Mouse (Mus musculus): Measurements from ENCODE around the gene Kcnj8. TPM values are rescaled to one million over a fixed set of nuclear protein-coding genes. Genes with fewer than 3 reads are reported as not detected.
"Not testable (repeated sequence)": the region's sequence is repeated elsewhere in the genome, so short reads cannot be mapped to it uniquely, and the experiment has no call there.

The Kcnj8 gene
- polyA plus RNA-seq, 1 experiment from 2014 or later: 8.4 TPM

DNA sequence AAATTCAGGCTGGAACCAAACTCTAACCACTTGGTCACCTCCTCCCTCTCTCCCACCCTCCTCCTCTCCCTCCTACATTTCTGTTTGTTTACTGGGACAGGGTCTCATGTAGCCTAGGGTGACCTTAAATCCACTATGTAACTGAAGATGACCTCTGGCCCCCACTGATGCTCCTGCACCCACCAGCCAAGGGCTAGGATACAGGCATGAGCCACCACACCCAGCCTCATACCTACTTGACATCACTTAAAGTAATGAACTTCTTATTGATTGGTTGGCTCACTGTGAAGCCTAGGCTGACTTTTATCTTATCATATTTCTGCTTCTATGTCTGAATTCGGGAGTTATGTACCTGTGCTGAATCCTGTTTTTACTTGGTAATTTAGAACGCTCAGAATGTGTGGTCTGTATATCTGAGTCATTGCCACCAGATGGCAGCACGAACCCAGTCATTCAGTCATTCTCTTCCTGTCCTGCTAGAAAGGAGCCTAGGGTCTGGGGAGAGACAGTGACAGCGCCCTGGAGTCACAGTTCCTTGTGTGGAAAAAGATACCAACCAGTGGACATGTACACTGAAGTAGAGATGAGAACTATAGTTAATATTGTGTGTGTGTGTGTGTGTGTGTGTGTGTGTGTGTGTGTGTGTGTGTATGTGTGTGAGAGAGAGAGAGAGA is 46.6 kb downstream of the Kcnj8 start:
- peak; percentile 67 for ATAC-seq (ENCODE audit: low FRiP score, low read depth)
- H3K27me3 ChIP-seq (replicated peaks): no peaks in the 10 kb centered on the region
- H3K9ac ChIP-seq: 0 out of 2 replicates have a peak overlapping the region, but pooled peaks have one; percentile 13
- no peak overlapping the region for H3K4me2 ChIP-seq (replicated peaks)
- H3K27ac ChIP-seq: no peak overlapping the region
- H3K9me3 ChIP-seq: no peaks in the 10 kb centered on the region
- H3K36me3 ChIP-seq: no peaks in the 10 kb centered on the region
- WGBS: 13% methylated on average over 4 of the region's 4 CpGs
- no peak overlapping the region for H3K4me3 ChIP-seq
- no peaks in the 10 kb centered on the region for H3K4me1 ChIP-seq

DNA sequence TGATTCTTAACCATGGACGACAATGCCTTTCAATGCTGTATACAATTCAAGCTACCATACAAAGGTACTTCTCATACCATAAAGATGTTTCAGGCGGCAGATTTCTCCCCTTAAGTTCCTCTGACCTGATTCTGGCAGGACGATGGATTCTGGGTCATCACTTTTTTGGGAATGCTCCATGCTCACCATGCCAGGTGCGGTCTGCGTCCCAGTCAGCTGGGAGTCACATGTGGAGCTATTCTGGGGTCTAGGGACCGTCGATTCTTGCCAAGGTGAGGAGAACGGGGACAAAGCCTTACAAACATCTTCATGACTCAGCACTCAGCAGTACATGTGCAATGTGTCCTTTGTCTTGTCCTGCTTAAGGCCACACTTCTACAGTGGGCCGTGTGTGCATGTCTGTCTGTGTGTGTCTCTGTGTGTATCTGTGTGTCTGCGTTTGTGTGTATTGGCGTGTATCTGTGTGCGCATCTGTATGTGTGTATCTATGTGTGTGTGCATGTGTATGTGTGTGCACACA is 49.8 kb downstream of the Kcnj8 start:
- WGBS: 87% methylated on average over 12 of the region's 12 CpGs
- no peak for ATAC-seq (ENCODE audit: low FRiP score, low read depth)
- H3K4me2 ChIP-seq (replicated peaks): no peak overlapping the region
- no peaks in the 10 kb centered on the region for H3K36me3 ChIP-seq
- H3K27me3 ChIP-seq (replicated peaks): no peaks in the 10 kb centered on the region
- no peaks in the 10 kb centered on the region for H3K4me1 ChIP-seq
- H3K9me3 ChIP-seq: no peaks in the 10 kb centered on the region
- H3K9ac ChIP-seq: no peak overlapping the region
- no peak overlapping the region for H3K27ac ChIP-seq
- H3K4me3 ChIP-seq: no peak overlapping the region

DNA sequence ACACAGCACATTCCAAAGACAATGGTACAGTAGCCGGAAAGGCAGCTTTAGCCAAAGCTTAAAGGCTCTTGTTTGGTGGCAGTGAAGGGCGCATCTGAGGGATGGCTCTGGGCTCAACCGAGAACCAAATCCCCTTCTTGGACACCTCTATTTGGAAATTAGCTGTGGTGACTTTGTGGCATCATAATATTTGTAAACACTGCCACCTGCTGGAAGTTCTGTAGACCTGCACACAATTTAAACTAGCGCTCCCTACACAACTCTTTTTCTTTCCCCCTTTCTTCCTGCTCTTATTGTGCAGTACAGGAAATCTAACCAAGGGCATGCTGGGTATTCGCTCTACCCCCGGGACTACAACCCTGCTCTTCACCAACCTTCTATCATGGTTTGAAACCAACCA is 52.3 kb downstream of the Kcnj8 start:
- Histone ChIP-seq H3K4me2 (replicated peaks) (no peak overlapping the region), H3K4me3 (no peak overlapping the region), H3K9me3 (no peaks in the 10 kb centered on the region), H3K9ac (no peak overlapping the region), H3K27ac (no peak overlapping the region), H3K4me1 (no peaks in the 10 kb centered on the region), H3K27me3 (replicated peaks) (no peaks in the 10 kb centered on the region), H3K36me3 (no peaks in the 10 kb centered on the region)
- peak; percentile 64 for ATAC-seq (ENCODE audit: low FRiP score, low read depth)
- WGBS: 16% methylated on average over 6 of the region's 6 CpGs

DNA sequence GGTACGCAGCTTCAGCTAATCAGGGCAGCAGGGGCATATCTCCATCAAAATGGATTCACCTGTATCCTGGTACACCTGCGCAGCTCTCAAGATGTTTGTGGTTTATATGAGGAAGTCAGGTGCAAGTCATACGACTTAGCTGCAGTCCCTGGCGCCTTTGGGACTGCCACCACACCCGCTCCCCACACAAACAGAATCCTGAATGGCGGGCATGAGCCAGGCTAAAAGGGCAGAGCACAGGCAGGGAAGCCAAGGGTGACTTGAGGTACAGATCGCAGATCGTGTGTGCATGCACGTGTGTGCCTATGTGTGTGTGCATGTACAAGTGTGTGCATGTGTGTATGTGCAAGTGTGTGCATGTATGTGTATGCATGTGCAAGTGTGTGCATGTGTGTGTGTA is 56.0 kb downstream of the Kcnj8 start:
- not testable (repeated sequence) for H3K36me3 ChIP-seq; H3K27me3 ChIP-seq (replicated peaks); ATAC-seq (ENCODE audit: low FRiP score, low read depth); H3K27ac ChIP-seq; H3K9me3 ChIP-seq; H3K9ac ChIP-seq; H3K4me1 ChIP-seq; H3K4me3 ChIP-seq; H3K4me2 ChIP-seq (replicated peaks)
- 77% methylated on average over 9 of the region's 9 CpGs for WGBS

DNA sequence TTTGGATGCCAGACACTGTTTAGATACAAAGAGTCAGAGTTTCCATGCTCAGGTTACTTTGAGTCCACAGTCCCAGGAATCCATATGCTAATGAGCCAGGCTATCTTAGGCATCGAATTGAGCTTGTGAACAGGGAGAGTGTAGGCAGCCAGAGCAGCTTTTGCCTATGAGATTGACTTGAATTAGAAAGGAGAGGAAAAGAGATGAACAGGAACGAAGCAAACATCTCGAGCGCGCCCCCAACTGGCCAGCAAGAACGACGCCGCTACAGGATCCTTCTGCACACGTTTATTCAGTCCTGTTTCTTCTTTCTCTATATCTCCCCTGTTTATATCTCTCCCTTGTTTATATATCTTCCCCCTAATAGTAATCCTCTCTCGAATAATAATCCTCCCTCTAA is 56.5 kb downstream of the Kcnj8 start:
- Histone ChIP-seq H3K9me3 (no peaks in the 10 kb centered on the region), H3K27ac (no peak overlapping the region), H3K4me2 (replicated peaks) (no peak overlapping the region), H3K9ac (no peak overlapping the region), H3K4me1 (no peaks in the 10 kb centered on the region), H3K36me3 (no peaks in the 10 kb centered on the region), H3K4me3 (no peak overlapping the region), H3K27me3 (replicated peaks) (no peaks in the 10 kb centered on the region; the same call in 1 of the 2 replicates)
- 5% methylated on average over 10 of the region's 10 CpGs for WGBS
- ATAC-seq (ENCODE audit: low FRiP score, low read depth): no peak

Other genes starting within 250 kb of the Kcnj8 start
- 0.20 and 0.22 TPM in 2 replicates for gene Slco1a5, start 248.6 kb downstream of the Kcnj8 start, polyA plus RNA-seq (2016; fragmentation: Nextera tagmentation; extraction: Ambion mirVana)
- 23.5 and 24.4 TPM in 2 replicates for gene Pyroxd1, start 226.0 kb downstream of the Kcnj8 start, polyA plus RNA-seq (2016; fragmentation: Nextera tagmentation; extraction: Ambion mirVana)
- gene Recql, start 184.5 kb downstream of the Kcnj8 start, polyA plus RNA-seq (2016; fragmentation: Nextera tagmentation; extraction: Ambion mirVana): 34.5 and 34.8 TPM in 2 replicates
- gene Golt1b, start 184.4 kb downstream of the Kcnj8 start, polyA plus RNA-seq (2016; fragmentation: Nextera tagmentation; extraction: Ambion mirVana): 89.3 and 92.0 TPM in 2 replicates
- gene Spx, start 158.2 kb downstream of the Kcnj8 start, polyA plus RNA-seq (2016; fragmentation: Nextera tagmentation; extraction: Ambion mirVana): 0.84 and 1.2 TPM in 2 replicates
- 0.06 TPM in 1 of 2 replicates, not detected in the other for gene Gys2, start 98.5 kb downstream of the Kcnj8 start, polyA plus RNA-seq (2016; fragmentation: Nextera tagmentation; extraction: Ambion mirVana)
- 495 and 509 TPM in 2 replicates for gene Ldhb, start 63.7 kb downstream of the Kcnj8 start, polyA plus RNA-seq (2016; fragmentation: Nextera tagmentation; extraction: Ambion mirVana)
- gene Abcc9, start 130.7 kb upstream of the Kcnj8 start, polyA plus RNA-seq (2016; fragmentation: Nextera tagmentation; extraction: Ambion mirVana): 2.1 and 2.4 TPM in 2 replicates
- gene Cmas, start 185.1 kb upstream of the Kcnj8 start, polyA plus RNA-seq (2016; fragmentation: Nextera tagmentation; extraction: Ambion mirVana): 144 and 147 TPM in 2 replicates
- gene Sult6b2, start 232.9 kb upstream of the Kcnj8 start, polyA plus RNA-seq (2016; fragmentation: Nextera tagmentation; extraction: Ambion mirVana): 0.11 TPM in 1 of 2 replicates, not detected in the other